Mouse (Mus musculus) cerebellum, adult 2 months (tissue): ENCODE results near the gene Utp6.

Source experiments
- CTCF ChIP-seq: fragments of 200-500 bp; IDR thresholded peaks from 2 replicates; pipeline ENCODE4 v1.5.1; 2011; ENCODE audit warnings: low read depth, mild to moderate bottlenecking, control low read depth, low read length, moderate library complexity, borderline replicate concordance; ENCODE audit not compliant: insufficient read depth
- POLR2A ChIP-seq: fragments of 200-500 bp; IDR thresholded peaks from 2 replicates; pipeline ENCODE4 v1.6.1; 2011; ENCODE audit warnings: low read length, control low read depth, borderline replicate concordance; ENCODE audit not compliant: insufficient read depth

- TF ChIP-seq CTCF (no peak), POLR2A (no peak)
Measured at GRCm38 (mm10) chr11:79902881-79903481, 59.2 kb downstream of the Utp6 start.
